Mouse (Mus musculus) right cerebral cortex, postnatal 10 days (tissue): ENCODE measurements around the gene Fgfr2.

ENCODE experiments used
- DNase-seq, 2 experiments: peaks; one replicate each; pipeline ENCODE4 v3.0.0; 2021; ENCODE audit warnings: low spot score in 2 of 2

Gene Fgfr2

DNA sequence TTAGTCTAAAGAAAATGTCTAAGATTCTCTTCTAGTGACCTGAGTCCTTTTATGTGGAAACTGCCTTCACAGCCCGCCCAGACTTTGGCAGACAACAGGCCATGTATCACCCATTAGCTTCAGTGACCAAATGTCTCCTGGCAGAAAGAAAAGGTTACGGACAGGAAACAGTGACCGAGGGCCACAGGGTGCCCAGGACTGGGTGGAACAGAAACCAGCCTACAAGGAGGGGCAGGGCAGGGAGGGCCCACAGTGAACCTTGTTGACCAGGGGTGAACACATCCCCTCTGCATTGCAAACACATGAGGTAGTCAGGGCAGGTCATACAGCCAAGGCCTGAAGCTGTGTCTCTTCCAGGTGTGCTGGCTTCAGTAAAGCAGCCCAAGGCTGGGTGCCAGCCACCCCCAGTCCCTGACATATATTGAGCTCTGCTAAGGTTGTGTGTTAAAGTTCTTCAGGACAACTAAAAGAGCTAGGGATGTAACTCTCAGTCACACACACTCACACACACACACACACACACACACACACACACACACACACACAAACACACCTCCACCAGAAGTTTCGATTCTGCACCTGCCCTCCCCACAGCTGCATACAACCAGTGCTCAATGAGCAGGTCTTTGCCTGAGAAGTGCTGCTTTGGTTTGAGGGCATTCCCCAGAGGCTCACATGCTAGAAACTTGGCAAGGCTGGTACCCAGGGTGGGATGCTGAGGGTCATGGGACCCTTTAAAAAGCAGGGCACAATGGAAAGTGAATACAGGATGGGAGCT, 855.2 kb downstream of the Fgfr2 start:
- DNase-seq, result no peak

- peak; percentile 55 to 81 for DNase-seq
Observed at GRCm38 (mm10) chr7:132264763-132265162, 858.4 kb downstream of the Fgfr2 start.

- DNase-seq, result no peak
Observed at GRCm38 (mm10) chr7:132263186-132263585, 860.0 kb downstream of the Fgfr2 start.

- no peak for DNase-seq
Observed at GRCm38 (mm10) chr7:132262696-132263095, 860.5 kb downstream of the Fgfr2 start.

DNA sequence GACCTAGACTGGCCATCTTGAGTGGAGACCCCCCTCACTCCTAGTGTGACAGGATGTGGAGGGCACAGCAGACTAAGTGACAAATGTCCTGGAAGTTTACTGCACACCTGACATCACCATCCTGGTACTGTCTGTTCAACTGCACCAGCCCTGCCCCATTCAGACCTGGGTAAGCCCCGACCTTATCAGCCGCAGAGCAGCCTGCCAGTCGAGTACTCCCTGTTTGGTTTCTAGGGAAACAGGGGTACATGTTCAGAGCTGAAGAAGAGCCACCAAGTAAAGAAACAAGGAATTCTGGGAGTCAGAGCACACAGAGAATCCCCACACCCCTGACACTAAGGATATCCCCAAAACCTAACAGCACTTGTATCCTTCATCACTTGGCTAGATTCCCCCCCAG, 861.3 kb downstream of the Fgfr2 start:
- DNase-seq, result no peak

DNA sequence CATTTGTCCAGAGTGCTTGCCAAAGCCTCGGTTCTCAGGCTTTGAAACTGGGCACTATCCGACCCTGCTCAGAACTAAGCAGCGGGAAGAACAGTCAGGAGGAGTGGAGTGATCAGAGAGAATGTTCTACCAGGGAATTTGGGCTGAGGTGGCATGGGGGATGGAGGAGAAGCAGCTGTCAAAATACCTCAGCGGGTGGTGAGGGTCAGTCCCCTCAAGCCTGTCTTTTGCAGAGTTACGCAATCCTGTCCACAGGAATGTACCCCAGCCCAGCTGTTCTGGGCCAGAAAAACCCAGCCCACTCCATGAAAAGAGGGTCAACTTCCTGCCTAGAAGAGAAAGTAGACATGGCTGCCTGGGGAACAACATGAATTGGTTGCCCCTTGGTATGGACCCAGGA, 862.5 kb downstream of the Fgfr2 start:
- no peak for DNase-seq

DNA sequence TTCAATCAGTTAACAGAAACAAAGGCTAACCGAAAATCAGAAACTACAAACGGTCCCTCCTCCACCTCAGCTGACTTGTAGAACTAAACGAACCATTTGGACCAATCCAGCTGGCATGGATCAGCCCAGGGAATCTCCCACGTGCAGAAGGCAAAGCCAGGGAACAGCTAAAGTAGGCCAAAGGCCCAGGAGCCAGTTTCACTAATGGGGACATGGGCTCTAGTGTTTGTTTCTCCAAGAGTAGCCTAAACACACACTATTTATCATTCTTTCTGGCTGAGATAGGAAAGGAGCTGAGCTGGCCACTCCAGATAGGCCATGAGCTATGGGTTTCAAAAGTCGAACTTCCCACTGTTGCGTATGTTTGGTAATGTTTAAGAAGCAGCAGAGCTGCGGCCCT, 864.3 kb downstream of the Fgfr2 start:
- DNase-seq, result peak in 1 of 2 experiments; percentile 57

DNA sequence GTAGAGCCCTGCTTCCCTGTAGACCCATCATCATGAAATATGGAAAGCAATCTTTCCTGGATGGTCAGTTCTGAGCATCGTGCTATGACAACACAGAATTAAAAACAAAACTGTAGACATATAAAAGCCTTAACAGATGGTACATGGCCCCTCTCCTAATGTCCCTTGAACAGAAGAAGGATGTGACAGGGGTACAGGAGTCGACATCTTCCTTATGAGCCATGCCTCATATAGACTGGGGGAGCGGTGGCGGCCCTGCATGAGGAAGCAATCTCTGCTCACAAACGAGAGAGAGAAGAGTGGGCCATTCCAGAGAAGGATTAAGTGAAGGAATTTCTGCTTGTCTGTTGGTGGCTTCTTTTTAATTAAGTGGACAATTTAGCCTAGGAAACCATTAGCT, 864.9 kb downstream of the Fgfr2 start:
- no peak for DNase-seq

DNA sequence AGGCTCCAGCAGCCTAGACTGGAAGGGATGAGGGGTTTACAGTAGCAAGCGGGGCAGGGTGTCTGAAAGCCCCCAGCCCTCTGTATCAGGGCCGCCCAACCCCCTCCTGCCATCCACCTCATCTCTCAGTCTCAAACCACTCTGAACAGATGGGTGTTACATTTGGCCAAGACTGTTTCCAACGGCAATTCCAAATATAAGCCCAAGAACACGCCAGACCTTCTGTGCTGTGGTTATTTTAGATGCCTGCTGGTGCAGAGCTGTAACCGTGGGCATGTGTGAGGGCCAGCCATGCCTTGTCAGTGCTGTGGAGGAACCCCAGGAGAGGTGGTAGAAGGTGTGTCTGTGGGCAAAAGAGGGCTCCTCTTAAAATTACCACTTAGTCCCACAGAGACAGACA, 869.6 kb downstream of the Fgfr2 start:
- DNase-seq, result peak; percentile 77 to 91

GRCm38 (mm10) chr7:132253078-132253477, 870.1 kb downstream of the Fgfr2 start:
- no peak for DNase-seq

GRCm38 (mm10) chr7:132249563-132250119, 873.5 kb downstream of the Fgfr2 start:
- no peak for DNase-seq

- peak; percentile 57 to 61 for DNase-seq
Observed at GRCm38 (mm10) chr7:132247567-132247966, 875.6 kb downstream of the Fgfr2 start.

GRCm38 (mm10) chr7:132247091-132247490, 876.1 kb downstream of the Fgfr2 start:
- no peak for DNase-seq

DNA sequence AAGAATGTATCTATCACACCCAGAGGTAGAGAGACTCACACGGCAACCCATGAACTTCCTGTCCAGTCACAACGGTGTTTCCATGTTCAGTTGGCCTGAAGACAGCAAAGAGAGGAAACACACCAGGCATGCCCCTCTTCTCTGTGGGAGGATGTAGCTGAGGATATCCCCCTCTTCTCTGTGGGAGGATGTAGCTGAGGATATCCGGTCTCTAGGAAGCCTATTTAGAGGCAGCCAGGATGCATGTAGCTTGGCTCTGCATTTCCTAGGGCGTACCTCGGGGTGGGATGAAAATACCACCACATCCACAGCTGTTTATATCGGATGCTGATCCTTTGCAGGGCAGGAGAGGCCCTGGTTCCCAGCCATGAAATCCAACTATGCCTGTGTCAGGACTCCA, 877.4 kb downstream of the Fgfr2 start:
- DNase-seq, result no peak

GRCm38 (mm10) chr7:132244637-132245036, 878.5 kb downstream of the Fgfr2 start:
- DNase-seq, result no peak

DNA sequence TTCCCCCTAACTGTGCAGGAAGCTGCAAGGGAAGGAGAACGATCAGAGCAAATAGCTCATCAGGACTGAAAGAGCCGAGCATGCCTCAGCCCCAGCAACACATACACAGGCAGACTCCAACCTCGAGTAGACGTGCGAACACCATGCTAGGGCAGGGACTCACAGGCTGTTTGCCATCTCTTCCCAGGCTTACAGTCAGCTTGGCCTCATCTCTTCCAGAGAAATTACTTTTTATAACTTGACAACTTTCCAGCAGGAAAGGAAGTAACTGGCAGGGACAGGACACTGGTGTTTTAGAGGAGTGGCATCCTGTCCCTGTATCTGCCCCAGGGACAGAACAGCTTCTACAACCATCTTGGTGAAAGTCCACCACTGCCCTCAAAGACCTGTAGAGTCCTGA, 879.9 kb downstream of the Fgfr2 start:
- DNase-seq, result no peak

DNA sequence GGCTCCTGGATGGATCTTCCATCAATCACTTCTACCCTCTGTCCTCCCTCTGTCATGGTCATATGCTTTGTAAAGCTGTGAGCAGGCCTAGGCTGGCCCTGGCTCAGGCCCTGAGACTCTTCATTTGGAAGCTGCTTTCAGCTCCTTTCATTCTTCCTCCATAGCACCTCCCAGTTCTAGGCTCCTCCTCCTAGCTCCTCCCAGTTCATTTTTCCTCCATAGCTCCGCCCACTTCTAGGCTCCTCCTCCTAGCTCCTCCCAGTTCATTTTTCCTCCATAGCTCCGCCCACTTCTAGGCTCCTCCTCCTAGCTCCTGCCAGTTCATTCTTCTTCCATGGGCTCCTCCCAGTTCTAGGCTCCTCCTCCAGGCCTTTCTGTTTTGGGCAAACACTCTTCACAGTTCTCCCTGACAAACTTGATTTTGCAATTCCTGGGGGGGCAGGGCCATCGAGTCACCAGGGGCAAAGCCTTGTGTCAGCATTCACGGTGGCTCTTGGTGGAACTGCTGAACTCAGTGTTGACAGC, 880.5 kb downstream of the Fgfr2 start:
- DNase-seq, result peak; percentile 57 to 60

DNA sequence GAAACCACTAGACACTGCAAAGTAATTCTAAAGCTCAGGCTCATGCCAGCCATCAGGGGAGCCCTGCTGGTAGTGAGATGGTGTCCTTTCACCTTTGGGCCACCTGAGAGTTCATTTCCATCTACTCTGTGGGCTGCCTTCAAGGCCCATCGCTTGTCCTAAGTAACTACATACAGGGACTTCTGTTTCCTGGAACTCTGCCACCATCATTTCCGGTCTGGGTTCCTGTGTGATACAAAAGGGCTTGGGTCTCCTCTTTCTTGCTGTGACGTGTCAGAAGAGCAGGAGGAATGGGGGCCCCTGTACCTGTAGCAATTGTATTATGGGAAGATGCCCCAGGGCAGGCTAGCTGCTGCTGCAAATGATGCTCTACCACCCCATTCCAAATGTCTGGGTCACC, 884.2 kb downstream of the Fgfr2 start:
- DNase-seq, result no peak

- DNase-seq, result no peak
Observed at GRCm38 (mm10) chr7:132237191-132237590, 886.0 kb downstream of the Fgfr2 start.

DNA sequence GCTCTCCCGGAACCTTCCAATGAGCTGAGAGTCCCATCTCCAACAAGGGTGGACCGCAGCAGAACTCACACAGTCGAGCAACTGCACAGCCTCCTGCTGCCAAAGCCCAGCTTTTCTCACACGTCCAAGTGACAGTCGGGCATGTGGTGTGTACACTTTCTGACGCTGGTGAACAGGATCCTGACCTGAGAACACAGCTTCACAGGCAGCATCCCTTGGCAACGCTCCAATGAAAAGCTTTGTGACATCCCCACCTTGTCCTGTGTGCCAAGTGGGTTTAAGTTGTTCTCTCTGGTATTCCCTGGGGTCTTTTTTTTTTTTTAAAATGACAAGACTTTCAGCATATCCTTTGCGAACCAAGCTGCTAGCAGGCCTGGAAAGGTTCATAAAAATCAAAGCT, 886.4 kb downstream of the Fgfr2 start:
- peak in 1 of 2 experiments; percentile 33 for DNase-seq

DNA sequence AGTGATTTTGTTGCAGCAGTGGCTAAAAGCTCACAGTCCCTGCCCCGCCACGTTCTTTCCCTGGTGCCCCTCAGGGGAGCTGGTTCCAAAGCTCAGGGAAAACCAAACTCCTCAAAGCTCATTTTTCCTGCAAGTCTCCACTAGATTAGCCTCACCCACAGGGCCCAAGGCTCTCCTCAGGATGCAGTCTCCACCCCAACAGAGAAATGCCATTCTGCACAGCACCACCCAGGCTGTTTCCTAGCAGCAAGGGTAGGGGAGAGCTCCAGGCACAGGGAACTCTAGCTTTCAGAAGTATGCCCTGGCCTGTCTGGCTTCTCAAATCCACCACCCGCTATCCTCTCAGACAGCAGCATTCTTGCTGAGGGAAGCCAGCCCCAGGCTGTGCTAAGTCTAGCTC, 888.9 kb downstream of the Fgfr2 start:
- no peak for DNase-seq

DNA sequence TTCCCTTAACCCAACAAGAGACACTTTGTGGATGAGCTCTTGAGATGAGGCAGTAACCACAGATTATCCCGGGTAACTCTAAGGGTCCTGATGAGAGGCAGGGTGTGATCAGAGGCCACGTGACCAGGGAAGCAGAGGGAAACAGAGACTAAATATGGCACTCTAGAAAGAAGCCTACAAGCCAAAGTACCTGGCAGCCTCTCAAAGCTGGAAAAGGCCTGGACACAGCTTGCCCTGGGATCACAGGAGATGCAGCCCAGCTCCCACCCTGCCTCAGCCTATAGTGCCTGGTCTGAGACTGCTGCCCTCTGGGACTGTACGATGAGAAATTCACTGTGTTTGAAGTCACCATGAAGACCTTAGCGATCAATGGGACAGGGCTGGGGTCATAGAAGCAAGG, 889.4 kb downstream of the Fgfr2 start:
- no peak for DNase-seq

GRCm38 (mm10) chr7:132232937-132233336, 890.2 kb downstream of the Fgfr2 start:
- DNase-seq, result no peak
